Mouse (Mus musculus): ENCODE measurements around the gene Mrps22. TPM values are rescaled to one million over a fixed set of nuclear protein-coding genes. Genes with fewer than 3 reads are reported as not detected.
A peak's percentile ranks its signal among the peaks of the same experiment; 100 is the strongest.

Mrps22 gene
- 63.8 and 66.1 TPM in 2 replicates for polyA plus RNA-seq (2016; fragmentation: Nextera tagmentation; extraction: Ambion mirVana)

DNA sequence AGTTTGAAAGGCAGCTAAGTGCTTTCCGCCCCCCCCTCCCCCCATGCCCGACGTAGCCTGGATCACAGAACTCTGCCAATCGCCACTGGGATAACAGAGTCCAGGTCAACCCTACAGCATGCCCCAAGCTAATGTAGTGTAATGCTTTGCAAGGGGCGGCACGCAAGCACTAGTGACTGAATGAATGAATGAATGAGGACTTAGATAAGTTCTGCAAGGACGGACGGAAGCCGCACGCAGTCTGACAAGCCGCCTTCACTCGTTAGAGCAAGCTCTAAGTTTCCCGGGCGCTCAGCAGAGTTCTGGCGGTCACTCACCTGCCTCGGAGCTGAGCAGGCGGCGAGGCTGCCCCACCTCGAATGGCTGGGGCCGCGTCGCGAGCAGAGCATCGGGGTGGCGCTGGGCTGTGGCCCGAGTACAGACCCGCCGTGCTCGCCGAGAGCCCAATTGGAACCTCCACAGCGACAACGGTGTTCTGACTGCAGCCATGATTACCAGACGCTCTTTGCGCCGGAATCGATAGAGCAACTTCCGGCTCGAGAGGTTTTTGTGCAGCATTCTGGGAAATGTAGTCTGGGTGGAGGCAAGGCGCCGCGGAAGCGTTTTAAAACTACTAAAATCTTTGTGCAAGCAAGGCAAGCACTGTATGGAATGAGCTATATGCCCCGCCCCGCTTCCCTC, at the start of gene Mrps22:
TSS of gene Mrps22 (minus strand) at position 505 of the 681 bp plus-strand sequence.
- under 1% methylated on average over 44 of the region's 44 CpGs for WGBS (ENCODE audit: insufficient replicate concordance)
- peak within 1 kb of the TSS; percentile 86 for H3K9ac ChIP-seq
- peak; percentile 91 for ATAC-seq

DNA sequence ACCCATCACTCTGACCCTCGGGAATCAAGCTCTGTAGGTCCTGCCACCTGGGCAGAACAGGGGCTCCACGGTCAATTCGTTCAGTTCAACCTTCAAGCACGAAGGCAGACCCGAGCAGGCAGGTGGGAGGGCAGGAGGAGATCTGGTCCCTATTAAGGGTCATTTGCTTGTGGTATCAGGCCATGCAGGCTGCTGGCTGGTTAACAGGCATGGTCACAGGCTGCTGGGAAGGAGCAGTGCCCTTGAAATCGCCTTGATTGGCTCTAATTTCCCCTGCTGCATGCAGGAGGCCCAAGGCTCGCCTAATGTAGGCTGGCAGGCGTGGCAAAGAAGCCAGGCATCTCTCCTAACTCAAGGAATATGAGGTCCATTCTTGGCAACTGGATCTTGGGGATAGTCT, 49.1 kb upstream of the Mrps22 start:
- H3K9ac ChIP-seq, result no peak overlapping the region
- H3K4me1 ChIP-seq, result no peaks in the 10 kb centered on the region
- no peak overlapping the region for H3K4me2 ChIP-seq
- H3K4me3 ChIP-seq, result no peak overlapping the region
- H3K36me3 ChIP-seq, result no peaks in the 10 kb centered on the region
- H3K27me3 ChIP-seq (replicated peaks), result no peaks in the 10 kb centered on the region
- 45% methylated on average over 8 of the region's 8 CpGs for WGBS (ENCODE audit: insufficient replicate concordance)
- H3K9me3 ChIP-seq (replicated peaks), result no peaks in the 10 kb centered on the region
- H3K27ac ChIP-seq, result no peak overlapping the region
- no peak for ATAC-seq

More for the DNA sequence above, at the start of gene Mrps22:
- Histone ChIP-seq H3K27me3 (replicated peaks) (peaks cover 11% of the 10 kb centered on the region), H3K4me1 (peaks cover 14% of the 10 kb centered on the region), H3K4me2 (peak within 1 kb of the TSS; percentile 82), H3K4me3 (peak within 1 kb of the TSS; percentile 92), H3K36me3 (peaks cover 22% of the 10 kb centered on the region), H3K9me3 (replicated peaks) (0 out of 2 replicates have a peak, but pooled peaks cover 4% of the 10 kb centered on the region), H3K27ac (peak within 1 kb of the TSS; percentile 82)

DNA sequence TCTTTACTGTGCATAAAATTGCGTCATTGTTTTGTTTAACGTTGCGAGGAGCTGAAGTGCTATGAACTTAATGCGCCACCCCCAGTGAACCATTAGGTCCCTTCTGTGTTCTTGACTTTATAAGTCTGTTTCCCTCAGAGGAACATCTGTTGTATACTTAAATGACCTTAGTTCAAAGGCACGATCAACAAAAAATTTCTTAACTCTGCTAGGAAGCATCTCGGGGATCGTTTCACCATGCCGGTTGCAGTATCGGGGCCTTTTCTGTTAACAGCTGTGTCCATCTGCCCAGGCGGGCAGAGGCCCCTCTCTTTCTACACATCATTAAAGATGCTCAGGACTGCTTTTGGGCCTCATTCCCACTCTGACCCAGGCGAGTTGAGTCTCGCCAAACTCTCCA, 46.0 kb upstream of the Mrps22 start:
- no peak overlapping the region for H3K27ac ChIP-seq
- WGBS (ENCODE audit: insufficient replicate concordance), result 72% methylated on average over 12 of the region's 12 CpGs
- peaks cover 3% of the 10 kb centered on the region; the same call in 1 of the 2 replicates for H3K27me3 ChIP-seq (replicated peaks)
- H3K4me2 ChIP-seq, result no peak overlapping the region
- H3K4me1 ChIP-seq, result no peaks in the 10 kb centered on the region
- no peaks in the 10 kb centered on the region for H3K9me3 ChIP-seq (replicated peaks)
- no peak overlapping the region for H3K9ac ChIP-seq
- H3K4me3 ChIP-seq, result no peak overlapping the region
- no peak for ATAC-seq
- H3K36me3 ChIP-seq, result no peaks in the 10 kb centered on the region

DNA sequence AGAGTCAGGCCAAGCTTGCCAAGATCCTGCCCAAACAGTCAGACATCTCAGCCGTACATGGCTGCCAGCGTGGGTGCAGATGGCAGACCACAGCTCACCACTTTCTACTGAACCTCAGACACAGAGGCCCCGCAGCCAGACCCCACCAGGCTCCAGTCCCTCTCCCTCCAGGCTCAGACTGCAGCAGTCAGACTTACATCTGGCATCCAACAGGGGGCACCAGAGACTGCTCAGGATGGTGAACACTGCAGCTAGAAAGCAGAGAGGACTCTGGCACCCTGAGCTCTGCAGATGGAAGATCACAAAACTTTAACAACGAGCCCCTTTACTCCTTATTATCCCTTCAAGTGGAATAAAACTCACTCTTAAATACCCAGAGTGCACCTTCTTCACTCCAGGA, 44.3 kb upstream of the Mrps22 start:
- Histone ChIP-seq H3K4me1 (no peaks in the 10 kb centered on the region), H3K4me2 (no peak overlapping the region), H3K4me3 (no peak overlapping the region), H3K9me3 (replicated peaks) (no peaks in the 10 kb centered on the region), H3K27ac (no peak overlapping the region), H3K27me3 (replicated peaks) (peaks cover 7% of the 10 kb centered on the region; the same call in 1 of the 2 replicates), H3K36me3 (no peaks in the 10 kb centered on the region), H3K9ac (no peak overlapping the region)
- ATAC-seq, result no peak
- 20% methylated on average over 4 of the region's 4 CpGs for WGBS (ENCODE audit: insufficient replicate concordance)

DNA sequence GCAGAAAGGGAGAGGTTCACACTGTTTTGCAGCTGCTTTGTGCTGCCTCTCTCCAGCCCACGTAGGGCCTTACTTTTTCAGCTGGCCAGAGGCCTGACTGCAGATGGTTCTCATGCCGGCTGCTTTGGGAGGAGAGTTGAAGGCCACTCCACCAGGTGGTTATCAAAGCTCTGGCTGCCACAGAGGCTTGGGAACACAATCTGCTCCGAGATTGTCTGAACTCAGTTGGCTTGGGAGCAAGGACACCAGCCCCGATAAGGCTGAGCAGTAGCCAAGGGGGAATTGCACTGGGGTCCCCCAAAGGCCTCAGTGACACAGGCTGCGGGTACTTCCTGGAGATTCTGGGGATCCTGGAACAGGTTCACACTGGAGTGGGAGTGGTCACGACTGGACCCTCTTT, 40.7 kb upstream of the Mrps22 start:
- Histone ChIP-seq H3K4me1 (no peaks in the 10 kb centered on the region), H3K4me2 (no peak overlapping the region)
- WGBS (ENCODE audit: insufficient replicate concordance), result 59% methylated on average over 6 of the region's 6 CpGs

DNA sequence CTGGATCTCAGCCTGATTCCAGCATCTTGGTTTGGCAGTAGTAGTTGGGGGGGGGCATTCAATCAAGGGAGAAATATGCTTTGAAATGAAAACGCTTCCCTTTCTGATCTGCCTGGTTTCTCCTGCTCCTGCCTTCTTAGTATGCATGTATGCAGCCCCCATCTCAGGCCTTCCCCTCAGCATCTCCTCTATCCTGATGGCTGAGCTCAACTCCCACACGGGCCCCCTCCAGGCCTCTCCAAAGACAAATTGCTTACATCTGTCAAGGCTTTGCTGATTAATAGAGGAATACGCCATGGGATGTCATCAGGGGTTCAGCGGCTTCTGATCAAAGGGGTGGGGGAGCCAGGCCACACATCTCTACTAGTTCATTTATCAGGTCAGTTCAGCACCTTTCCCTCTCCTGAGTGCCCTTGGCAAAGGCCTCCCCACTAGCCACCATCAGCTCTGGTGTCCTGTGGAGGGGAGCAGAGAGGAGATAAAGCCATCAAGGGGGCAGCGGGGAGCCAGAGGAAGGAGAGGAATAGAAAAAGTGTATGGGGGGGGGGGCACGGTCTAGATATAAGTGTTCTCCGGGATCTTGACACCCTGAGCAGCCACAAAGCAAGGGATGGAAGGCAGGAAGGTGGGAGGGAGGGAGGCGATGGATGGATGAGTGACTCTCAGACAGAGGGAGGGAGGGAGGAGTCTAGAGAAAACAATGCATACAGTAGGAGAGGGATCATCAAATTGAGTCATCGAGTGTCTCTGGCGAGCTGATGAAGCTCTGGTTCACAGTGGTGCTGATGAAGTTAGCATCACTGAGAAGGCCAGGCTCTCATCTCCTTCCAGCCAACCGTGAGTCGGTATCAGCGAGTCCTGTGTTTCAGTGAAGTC, 32.1 kb upstream of the Mrps22 start:
- Histone ChIP-seq H3K9ac (no peak overlapping the region), H3K9me3 (replicated peaks) (no peaks in the 10 kb centered on the region), H3K4me2 (no peak overlapping the region), H3K27me3 (replicated peaks) (no peaks in the 10 kb centered on the region), H3K4me1 (no peaks in the 10 kb centered on the region), H3K36me3 (no peaks in the 10 kb centered on the region), H3K4me3 (no peak overlapping the region), H3K27ac (no peak overlapping the region)
- WGBS (ENCODE audit: insufficient replicate concordance), result 59% methylated on average over 13 of the region's 13 CpGs
- ATAC-seq, result no peak

More for the DNA sequence above, 40.7 kb upstream of the Mrps22 start:
- H3K36me3 ChIP-seq, result no peaks in the 10 kb centered on the region
- no peak overlapping the region for H3K9ac ChIP-seq
- peaks cover 7% of the 10 kb centered on the region; the same call in 1 of the 2 replicates for H3K27me3 ChIP-seq (replicated peaks)
- H3K27ac ChIP-seq, result no peak overlapping the region
- no peak for ATAC-seq
- no peak overlapping the region for H3K4me3 ChIP-seq
- no peaks in the 10 kb centered on the region for H3K9me3 ChIP-seq (replicated peaks)

DNA sequence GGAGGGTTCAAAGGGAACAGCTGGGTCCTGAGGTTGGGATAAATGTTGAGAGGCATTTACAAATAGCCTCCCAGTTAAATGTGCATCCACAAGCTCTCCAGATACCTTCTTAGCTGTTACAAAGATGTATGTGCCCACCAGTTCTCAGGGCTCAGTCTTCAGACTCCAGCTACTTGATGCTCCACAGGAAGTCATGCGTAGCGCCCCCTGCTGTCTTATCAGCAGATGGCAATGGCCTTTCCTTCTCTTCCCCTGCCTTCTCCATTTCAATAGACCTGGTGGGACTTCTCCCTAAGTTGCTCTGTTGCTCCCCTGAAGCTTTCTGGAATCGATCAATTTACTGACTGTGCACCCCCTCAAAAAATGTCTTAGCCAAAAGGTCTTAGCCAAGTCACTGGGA, 27.0 kb upstream of the Mrps22 start:
- Histone ChIP-seq H3K9me3 (replicated peaks) (no peaks in the 10 kb centered on the region), H3K4me1 (no peaks in the 10 kb centered on the region), H3K27me3 (replicated peaks) (no peaks in the 10 kb centered on the region; the same call in 1 of the 2 replicates), H3K36me3 (no peaks in the 10 kb centered on the region), H3K4me3 (no peak overlapping the region), H3K27ac (no peak overlapping the region), H3K4me2 (no peak overlapping the region), H3K9ac (no peak overlapping the region)
- 17% methylated on average over 3 of the region's 3 CpGs for WGBS (ENCODE audit: insufficient replicate concordance)
- ATAC-seq, result no peak

DNA sequence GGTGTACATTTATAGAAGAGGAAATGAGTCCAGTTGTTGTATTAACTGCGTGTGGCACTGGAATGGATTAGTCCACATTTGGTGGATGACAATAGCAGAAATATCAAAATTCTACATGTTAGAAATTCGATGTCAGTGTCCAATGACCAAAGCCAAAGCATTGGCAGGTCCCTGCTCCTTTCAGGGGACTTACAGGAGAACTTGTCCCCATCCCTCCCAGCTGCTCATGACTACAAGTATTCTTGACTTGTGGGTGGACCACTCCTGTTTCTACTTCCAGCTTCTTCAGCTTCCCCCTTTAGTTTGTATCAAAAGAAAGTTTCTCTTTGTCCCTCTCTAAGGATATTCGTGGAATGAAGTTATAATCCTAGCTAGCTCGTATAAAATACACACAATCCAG, 3.4 kb upstream of the Mrps22 start:
- WGBS (ENCODE audit: insufficient replicate concordance), result 44% methylated on average over 4 of the region's 4 CpGs
- Histone ChIP-seq H3K9ac (no peak overlapping the region), H3K27ac (no peak overlapping the region), H3K36me3 (no peaks in the 10 kb centered on the region), H3K4me1 (peaks cover 13% of the 10 kb centered on the region), H3K27me3 (replicated peaks) (peaks cover 11% of the 10 kb centered on the region), H3K4me3 (no peak overlapping the region), H3K9me3 (replicated peaks) (0 out of 2 replicates have a peak, but pooled peaks cover 4% of the 10 kb centered on the region), H3K4me2 (no peak overlapping the region)
- ATAC-seq, result no peak

DNA sequence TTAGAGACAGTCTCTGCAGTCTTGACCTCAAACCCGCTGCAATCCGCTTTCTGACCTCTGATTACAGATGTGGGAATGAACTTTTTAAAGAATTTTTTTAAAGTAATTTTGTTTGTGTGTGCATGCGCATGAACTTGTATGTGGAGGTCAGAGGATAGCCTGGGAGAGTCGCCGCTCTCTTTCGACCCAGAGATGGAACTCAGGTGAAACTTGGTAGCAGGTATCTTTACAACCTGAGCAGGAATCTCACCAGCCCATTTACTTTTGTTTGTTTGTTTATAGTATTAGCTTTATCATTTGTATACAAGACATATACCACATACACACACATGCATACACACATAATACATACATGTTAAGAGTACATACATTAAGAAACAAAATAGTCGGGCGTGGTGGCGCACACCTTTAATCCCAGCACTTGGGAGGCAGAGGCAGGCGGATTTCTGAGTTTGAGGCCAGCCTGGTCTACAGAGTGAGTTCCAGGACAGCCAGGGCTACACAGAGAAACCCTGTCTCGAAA, 438 bp upstream of the Mrps22 start:
- WGBS (ENCODE audit: insufficient replicate concordance), result 43% methylated on average over 11 of the region's 11 CpGs
- Histone ChIP-seq H3K27ac (no peak overlapping the region), H3K4me2 (peak overlapping the region; percentile 82), H3K9ac (peak overlapping the region; percentile 86; the same call in 1 of the 2 replicates), H3K27me3 (replicated peaks) (peaks cover 11% of the 10 kb centered on the region), H3K4me1 (peaks cover 14% of the 10 kb centered on the region), H3K9me3 (replicated peaks) (0 out of 2 replicates have a peak, but pooled peaks cover 4% of the 10 kb centered on the region), H3K36me3 (peaks cover 16% of the 10 kb centered on the region), H3K4me3 (peak overlapping the region; percentile 92)
- no peak for ATAC-seq

DNA sequence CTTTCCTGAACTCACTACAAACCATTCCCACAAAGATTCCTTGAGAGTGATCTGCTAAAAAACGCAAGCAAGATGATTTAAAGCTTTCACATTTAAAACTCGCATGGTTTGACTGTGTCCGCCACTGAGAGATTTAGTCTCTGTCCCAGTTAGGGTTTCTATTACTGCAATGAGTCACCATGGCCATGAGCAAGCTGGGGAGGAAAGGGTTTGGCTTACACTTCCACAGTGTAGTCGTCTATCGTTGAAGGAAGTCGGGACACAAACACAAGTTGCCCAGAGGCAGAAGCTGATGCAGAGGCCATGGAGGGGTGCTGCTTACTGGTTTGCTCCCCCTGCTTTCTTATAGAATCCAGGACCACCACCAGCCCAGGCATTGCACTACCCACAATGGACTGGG, 1.4 kb downstream of the Mrps22 start:
- ATAC-seq, result no peak
- H3K9me3 ChIP-seq (replicated peaks), result 0 out of 2 replicates have a peak, but pooled peaks cover 4% of the 10 kb centered on the region
- peak overlapping the region; percentile 86; the same call in 1 of the 2 replicates for H3K9ac ChIP-seq
- no peak overlapping the region for H3K27ac ChIP-seq
- peak overlapping the region; percentile 92 for H3K4me3 ChIP-seq
- H3K27me3 ChIP-seq (replicated peaks), result peaks cover 11% of the 10 kb centered on the region
- peaks cover 14% of the 10 kb centered on the region for H3K4me1 ChIP-seq
- 71% methylated on average over 6 of the region's 6 CpGs for WGBS (ENCODE audit: insufficient replicate concordance)
- peak overlapping the region; percentile 82 for H3K4me2 ChIP-seq
- H3K36me3 ChIP-seq, result peaks cover 34% of the 10 kb centered on the region

DNA sequence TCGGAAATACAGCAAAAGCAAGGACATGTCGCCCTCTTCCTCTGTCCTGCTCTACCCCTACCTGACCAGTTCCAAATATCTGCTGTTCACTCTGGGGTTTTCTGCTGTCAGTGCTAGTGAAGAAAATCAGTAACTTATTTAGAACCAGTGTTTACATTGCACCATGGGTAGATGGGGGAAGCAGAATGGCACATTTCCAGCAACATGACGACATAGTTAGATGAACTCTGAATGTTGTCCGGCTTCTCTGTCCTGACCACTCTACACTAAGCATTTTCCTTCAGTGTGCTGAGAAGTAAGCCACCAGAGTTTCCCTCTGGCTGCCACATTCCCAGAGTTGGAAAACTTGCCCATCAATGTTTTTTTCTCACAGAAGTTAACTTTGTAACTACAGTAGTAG, 17.6 kb downstream of the Mrps22 start:
- no peak for ATAC-seq
- no peaks in the 10 kb centered on the region for H3K9me3 ChIP-seq (replicated peaks)
- no peaks in the 10 kb centered on the region for H3K27me3 ChIP-seq (replicated peaks)
- H3K9ac ChIP-seq, result no peak overlapping the region
- WGBS (ENCODE audit: insufficient replicate concordance), result 85% methylated on average over 4 of the region's 4 CpGs
- peaks cover 92% of the 10 kb centered on the region for H3K36me3 ChIP-seq
- no peak overlapping the region for H3K4me2 ChIP-seq
- no peaks in the 10 kb centered on the region for H3K4me1 ChIP-seq
- no peak overlapping the region for H3K4me3 ChIP-seq
- H3K27ac ChIP-seq, result no peak overlapping the region

Data from liver, embryonic 12.5 days (tissue).